Mouse (Mus musculus) heart, embryonic 12.5 days (tissue): ENCODE measurements at regions not wholly inside any gene's neighbourhood (a gene's known extent, or its start where the extent isn't known, plus 50 kb on each side); places are given as distances from the start of the nearest gene placed in this dataset.
A peak's percentile ranks its signal among the peaks of the same experiment; 100 is the strongest.

ENCODE experiments used
- ATAC-seq: fragments of 200-750 bp; cut with Nextera tagmentation; 2 replicates; pipeline ENCODE4 v1.8.0; 2017; ENCODE audit warnings: moderate TSS enrichment, moderate library complexity; ENCODE audit not compliant: insufficient number of reproducible peaks, low FRiP score
- H3K27ac ChIP-seq: fragments of 300-500 bp; sonication (generic); 2 replicates; pipeline ENCODE4 v1.5.1; 2016; ENCODE audit warnings: mild to moderate bottlenecking, moderate library complexity; ENCODE audit not compliant: poor library complexity, severe bottlenecking
- H3K27me3 ChIP-seq: fragments of 300-500 bp; sonication (generic); replicated peaks from 2 replicates; pipeline ENCODE4 v1.6.1; 2016; ENCODE audit warnings: mild to moderate bottlenecking, moderate library complexity
- H3K36me3 ChIP-seq: fragments of 300-500 bp; sonication (generic); 2 replicates; pipeline ENCODE4 v1.6.1; 2016; ENCODE audit warnings: mild to moderate bottlenecking, moderate library complexity
- H3K4me1 ChIP-seq: fragments of 300-500 bp; sonication (generic); replicated peaks from 2 replicates; pipeline ENCODE4 v1.6.1; 2016; ENCODE audit warnings: mild to moderate bottlenecking
- H3K4me2 ChIP-seq: fragments of 300-500 bp; sonication (generic); 2 replicates; pipeline ENCODE4 v1.6.1; 2016; ENCODE audit warnings: mild to moderate bottlenecking, moderate library complexity
- H3K4me3 ChIP-seq: fragments of 300-500 bp; sonication (generic); 2 replicates; pipeline ENCODE4 v1.5.1; 2016; ENCODE audit warnings: mild to moderate bottlenecking
- H3K9ac ChIP-seq: fragments of 300-500 bp; sonication (generic); 2 replicates; pipeline ENCODE4 v1.6.1; 2016; ENCODE audit warnings: mild to moderate bottlenecking, moderate library complexity
- H3K9me3 ChIP-seq: fragments of 300-500 bp; sonication (generic); replicated peaks from 2 replicates; pipeline ENCODE4 v1.6.1; 2016; ENCODE audit warnings: mild to moderate bottlenecking, moderate library complexity
- WGBS: fragments of 180-500 bp; shearing (Covaris S2); methylation state at CpG from one replicate; pipeline ENCODE4 v1.1.7; 2016; 5-methylcytosine and 5-hydroxymethylcytosine counted together

DNA sequence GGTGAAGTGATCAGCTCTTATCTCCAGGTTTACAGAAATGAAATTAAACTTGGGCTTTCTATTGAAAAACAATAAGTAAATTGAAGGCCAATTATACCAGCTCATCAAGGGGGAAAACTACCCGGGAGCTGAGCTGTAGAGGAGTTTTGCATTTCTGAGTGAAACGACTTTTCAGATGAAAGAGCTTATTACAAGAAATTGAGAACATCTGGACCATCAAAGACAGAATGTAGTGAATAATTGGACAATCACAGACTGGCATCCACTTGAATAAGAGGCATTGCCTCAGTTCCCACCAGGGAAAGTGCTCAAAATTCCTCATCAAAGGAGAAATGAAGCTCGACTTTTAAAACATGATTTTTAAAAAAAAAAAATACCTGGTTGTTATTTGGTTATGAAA lies 675.7 kb upstream of the Auts2 start:
- Histone ChIP-seq H3K36me3 (no peaks in the 10 kb centered on the region), H3K4me2 (no peak overlapping the region), H3K9ac (no peak overlapping the region), H3K9me3 (no peaks in the 10 kb centered on the region), H3K27me3 (no peaks in the 10 kb centered on the region), H3K4me1 (no peaks in the 10 kb centered on the region), H3K4me3 (no peak overlapping the region), H3K27ac (no peak overlapping the region)
- WGBS = 68% methylated on average over 3 of the region's 3 CpGs
- ATAC-seq = no peak

DNA sequence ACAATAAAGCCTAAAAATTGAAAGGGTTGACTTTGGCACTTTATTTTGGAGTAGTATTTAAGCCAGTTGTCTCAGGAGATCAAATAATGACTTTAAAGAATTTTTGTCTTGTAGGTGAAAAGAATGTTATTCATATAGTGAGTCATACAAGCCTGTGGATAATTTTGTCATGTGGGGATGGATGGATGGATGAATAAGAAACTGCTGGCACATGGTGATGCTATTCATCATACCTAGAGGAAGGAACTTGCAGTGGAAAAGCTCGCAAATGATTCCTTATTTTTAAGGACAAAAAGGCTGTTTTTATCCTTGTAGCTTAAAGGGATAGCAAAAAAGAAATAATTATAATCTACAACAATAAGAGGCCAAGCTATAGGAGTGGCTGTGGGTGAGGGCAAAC lies 655.4 kb upstream of the Auts2 start:
- no peaks in the 10 kb centered on the region for H3K9me3 ChIP-seq
- WGBS = 67% methylated on average over 1 of the region's 1 CpGs

DNA sequence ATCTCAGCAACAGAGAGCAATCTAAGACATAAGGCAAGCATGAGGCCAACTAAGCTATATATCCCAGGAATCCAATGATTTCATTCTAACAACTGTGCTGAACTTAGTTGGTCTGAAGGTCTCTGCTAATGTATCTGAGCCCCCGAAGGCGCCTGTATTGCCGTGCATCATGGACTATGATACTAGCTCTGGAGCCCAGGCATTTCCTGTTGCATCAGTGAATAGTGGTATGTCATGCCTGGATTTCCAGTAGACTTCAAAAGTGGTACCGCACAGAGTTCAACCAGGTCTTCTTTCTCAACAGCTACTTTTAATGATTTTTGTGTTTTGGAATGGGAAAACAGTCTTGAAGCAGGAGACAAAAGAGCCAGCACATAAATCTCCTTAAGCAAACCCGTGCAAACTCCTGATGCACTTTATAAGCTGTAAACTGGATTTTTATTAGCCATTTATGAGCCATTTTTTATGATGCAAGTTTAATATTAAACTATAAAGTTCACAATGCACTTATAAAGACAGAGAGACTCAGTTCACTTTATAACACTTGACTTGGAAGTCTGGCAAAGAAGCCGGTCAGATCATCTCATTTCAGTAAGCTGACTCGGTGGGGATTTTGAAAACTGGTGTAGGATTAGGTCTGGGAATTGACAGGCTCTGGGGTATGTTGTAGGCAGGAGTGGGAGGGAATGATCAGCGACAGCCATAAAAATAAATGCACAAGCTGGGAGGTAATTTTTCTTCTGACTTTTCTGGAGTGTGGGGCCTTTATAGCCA lies 646.8 kb upstream of the Auts2 start:
- WGBS = 79% methylated on average over 8 of the region's 8 CpGs
- Histone ChIP-seq H3K9ac (no peak overlapping the region), H3K27ac (no peak overlapping the region), H3K27me3 (no peaks in the 10 kb centered on the region), H3K36me3 (no peaks in the 10 kb centered on the region), H3K4me3 (no peak overlapping the region), H3K9me3 (no peaks in the 10 kb centered on the region), H3K4me1 (no peaks in the 10 kb centered on the region), H3K4me2 (no peak overlapping the region)
- ATAC-seq = no peak

More for the DNA sequence above, 655.4 kb upstream of the Auts2 start:
- Histone ChIP-seq H3K27ac (no peak overlapping the region), H3K9ac (no peak overlapping the region), H3K4me3 (no peak overlapping the region), H3K27me3 (no peaks in the 10 kb centered on the region), H3K4me1 (no peaks in the 10 kb centered on the region), H3K4me2 (no peak overlapping the region), H3K36me3 (no peaks in the 10 kb centered on the region)
- no peak for ATAC-seq

DNA sequence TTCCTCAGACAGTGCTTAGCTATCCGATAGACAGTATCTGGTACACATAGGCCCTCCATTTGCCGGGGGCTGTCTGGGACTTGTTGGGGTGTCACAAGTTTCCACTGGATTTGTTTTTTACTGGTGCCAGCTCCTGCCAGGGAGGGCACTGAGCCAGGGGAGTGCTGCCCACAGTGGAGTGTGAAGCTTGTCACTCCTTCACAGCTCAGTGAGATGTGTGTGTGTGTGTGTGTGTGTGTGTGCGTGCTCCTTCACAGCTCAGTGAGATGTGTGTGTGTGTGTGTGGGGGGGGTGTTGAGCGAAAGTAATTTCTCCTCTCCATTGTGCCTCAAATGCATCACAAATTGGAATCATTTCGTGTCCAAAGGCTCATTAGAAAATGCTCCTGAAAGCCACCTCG lies 632.5 kb upstream of the Auts2 start:
- peaks cover 19% of the 10 kb centered on the region for H3K4me1 ChIP-seq
- no peak overlapping the region for H3K4me3 ChIP-seq
- WGBS = 94% methylated on average over 6 of the region's 6 CpGs
- no peaks in the 10 kb centered on the region for H3K9me3 ChIP-seq
- H3K9ac ChIP-seq = no peak overlapping the region
- no peaks in the 10 kb centered on the region for H3K36me3 ChIP-seq
- ATAC-seq = no peak
- no peaks in the 10 kb centered on the region for H3K27me3 ChIP-seq
- no peak overlapping the region for H3K4me2 ChIP-seq
- no peak overlapping the region for H3K27ac ChIP-seq

DNA sequence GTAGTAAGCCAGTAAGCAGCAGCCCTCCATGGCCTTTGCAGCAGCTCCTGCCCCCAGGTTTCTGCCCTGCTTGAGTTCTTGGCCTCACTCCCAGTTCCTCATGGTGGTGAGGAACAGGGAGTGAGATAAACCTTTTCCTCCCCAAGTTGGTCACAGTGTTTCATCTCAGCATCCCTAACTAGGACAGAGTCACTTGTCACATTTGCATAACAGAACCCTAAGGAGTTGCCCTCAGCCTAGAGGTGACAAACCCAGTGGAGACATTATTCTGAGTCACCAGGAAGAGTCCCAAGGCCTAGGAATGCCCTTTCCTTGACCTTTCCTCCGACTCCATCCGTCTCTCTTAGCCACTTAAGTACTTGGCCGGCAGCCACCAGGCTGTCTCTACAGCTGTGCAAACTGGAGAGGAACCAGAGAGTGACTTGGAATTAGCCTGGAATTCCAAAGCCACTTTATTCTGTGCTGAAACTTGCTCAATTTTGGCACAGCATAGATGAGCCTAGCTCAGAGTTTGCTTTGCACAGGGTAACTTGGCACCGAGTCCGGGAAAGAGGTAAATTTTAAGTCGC lies 630.1 kb upstream of the Auts2 start:
- Histone ChIP-seq H3K9me3 (no peaks in the 10 kb centered on the region), H3K27me3 (no peaks in the 10 kb centered on the region), H3K4me1 (peaks cover 19% of the 10 kb centered on the region), H3K36me3 (no peaks in the 10 kb centered on the region), H3K4me2 (peak overlapping the region; percentile 6; the same call in 1 of the 2 replicates), H3K4me3 (no peak overlapping the region), H3K27ac (peak overlapping the region; percentile 31), H3K9ac (no peak overlapping the region)
- 30% methylated on average over 6 of the region's 6 CpGs for WGBS
- ATAC-seq = peak; percentile 84

DNA sequence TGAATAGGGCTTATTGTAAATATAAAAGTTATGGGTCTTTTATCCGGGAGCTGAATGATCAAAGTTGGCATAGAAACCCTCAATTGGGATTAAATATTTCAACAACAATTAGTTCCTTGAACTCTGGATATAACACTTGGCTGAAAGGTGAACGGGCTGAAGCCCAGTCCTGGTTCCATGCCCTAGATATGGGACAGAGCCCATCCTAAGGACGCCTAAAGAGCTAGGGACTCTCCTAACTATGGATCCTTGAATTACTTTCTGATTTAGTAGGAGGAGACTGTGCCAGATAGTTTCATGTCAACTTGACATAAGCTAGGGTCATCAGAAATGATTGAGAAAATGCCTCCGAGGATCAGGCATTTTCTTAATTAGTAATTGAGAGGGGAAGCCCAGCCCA lies 629.5 kb upstream of the Auts2 start:
- H3K27me3 ChIP-seq = no peaks in the 10 kb centered on the region
- H3K36me3 ChIP-seq = no peaks in the 10 kb centered on the region
- H3K4me3 ChIP-seq = no peak overlapping the region
- peaks cover 19% of the 10 kb centered on the region for H3K4me1 ChIP-seq
- no peak overlapping the region for H3K4me2 ChIP-seq
- 81% methylated on average over 4 of the region's 4 CpGs for WGBS
- H3K27ac ChIP-seq = peak overlapping the region; percentile 31; the same call in 1 of the 2 replicates
- no peaks in the 10 kb centered on the region for H3K9me3 ChIP-seq
- no peak overlapping the region for H3K9ac ChIP-seq
- no peak for ATAC-seq

DNA sequence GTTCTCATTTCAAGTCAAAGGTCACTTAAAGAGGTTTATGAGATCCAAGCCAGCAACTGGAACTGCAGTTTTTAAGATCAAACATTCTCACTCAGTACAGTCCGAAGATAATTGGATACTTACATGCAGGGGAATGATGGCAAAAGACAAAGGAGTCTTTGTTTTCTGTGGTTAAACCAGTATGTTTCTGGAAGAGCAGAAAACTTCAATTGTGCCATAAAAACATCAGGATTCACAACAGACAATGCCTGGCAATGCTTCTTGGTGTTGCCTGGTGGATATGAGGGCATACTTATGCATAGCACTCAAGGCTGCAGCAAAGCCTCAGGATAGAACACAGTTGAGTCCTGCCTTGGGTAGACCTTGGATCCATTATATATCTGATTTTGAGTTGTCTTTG lies 628.1 kb upstream of the Auts2 start:
- H3K4me2 ChIP-seq = no peak overlapping the region
- H3K4me1 ChIP-seq = peaks cover 19% of the 10 kb centered on the region
- 64% methylated on average over 1 of the region's 1 CpGs for WGBS
- H3K4me3 ChIP-seq = no peak overlapping the region
- H3K36me3 ChIP-seq = no peaks in the 10 kb centered on the region
- no peak overlapping the region for H3K27ac ChIP-seq
- H3K9ac ChIP-seq = no peak overlapping the region
- no peaks in the 10 kb centered on the region for H3K27me3 ChIP-seq
- no peaks in the 10 kb centered on the region for H3K9me3 ChIP-seq
- no peak for ATAC-seq

DNA sequence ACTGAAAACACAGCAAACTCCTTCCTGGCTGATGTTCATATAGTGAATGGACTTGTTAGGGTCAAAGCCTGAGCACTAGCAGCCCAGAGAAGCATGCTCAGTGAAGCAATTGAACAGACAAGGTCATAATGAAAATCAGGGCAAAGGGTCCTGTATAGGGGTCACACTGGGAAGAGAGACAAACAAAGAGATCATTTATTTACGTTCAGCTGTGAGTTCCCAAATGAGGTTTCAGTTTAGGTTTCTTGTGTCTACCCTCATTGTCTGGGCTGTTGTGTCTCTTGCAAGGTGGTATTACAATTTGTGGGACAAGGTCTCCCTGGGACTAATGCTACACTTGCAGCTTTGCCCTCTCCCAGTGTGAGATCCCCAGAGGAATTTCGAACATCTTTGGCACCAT lies 624.4 kb upstream of the Auts2 start:
- no peaks in the 10 kb centered on the region for H3K36me3 ChIP-seq
- 73% methylated on average over 2 of the region's 2 CpGs for WGBS

DNA sequence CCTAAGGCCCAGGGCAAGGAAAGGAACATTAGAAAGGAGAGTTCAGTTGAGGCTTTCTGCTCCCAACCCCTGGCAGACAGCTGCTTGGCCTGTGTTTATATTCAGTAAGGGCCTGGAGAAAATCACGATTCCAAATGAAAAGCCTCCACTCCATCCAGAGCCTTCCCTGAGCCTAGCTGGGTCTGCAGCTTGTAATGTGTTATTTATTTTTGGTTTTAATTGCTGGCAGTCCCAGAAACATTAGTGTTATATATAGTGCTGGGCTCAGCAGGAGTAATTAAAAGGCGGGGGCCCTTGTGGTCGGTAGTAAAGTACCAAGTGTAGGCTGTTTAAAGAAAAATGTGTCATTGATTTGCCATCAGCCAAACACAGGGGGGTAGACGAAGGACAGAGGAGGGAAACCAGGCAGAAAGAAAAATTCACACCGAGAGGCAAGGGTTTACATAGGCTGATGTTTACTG lies 623.9 kb upstream of the Auts2 start:
- WGBS = 43% methylated on average over 5 of the region's 5 CpGs
- no peak for ATAC-seq
- no peak overlapping the region for H3K27ac ChIP-seq

More for the DNA sequence above, 624.4 kb upstream of the Auts2 start:
- Histone ChIP-seq H3K4me1 (no peaks in the 10 kb centered on the region), H3K4me3 (no peak overlapping the region), H3K9ac (no peak overlapping the region), H3K27me3 (peaks cover 4% of the 10 kb centered on the region; the same call in 1 of the 2 replicates), H3K27ac (no peak overlapping the region), H3K4me2 (no peak overlapping the region), H3K9me3 (no peaks in the 10 kb centered on the region)
- no peak for ATAC-seq

DNA sequence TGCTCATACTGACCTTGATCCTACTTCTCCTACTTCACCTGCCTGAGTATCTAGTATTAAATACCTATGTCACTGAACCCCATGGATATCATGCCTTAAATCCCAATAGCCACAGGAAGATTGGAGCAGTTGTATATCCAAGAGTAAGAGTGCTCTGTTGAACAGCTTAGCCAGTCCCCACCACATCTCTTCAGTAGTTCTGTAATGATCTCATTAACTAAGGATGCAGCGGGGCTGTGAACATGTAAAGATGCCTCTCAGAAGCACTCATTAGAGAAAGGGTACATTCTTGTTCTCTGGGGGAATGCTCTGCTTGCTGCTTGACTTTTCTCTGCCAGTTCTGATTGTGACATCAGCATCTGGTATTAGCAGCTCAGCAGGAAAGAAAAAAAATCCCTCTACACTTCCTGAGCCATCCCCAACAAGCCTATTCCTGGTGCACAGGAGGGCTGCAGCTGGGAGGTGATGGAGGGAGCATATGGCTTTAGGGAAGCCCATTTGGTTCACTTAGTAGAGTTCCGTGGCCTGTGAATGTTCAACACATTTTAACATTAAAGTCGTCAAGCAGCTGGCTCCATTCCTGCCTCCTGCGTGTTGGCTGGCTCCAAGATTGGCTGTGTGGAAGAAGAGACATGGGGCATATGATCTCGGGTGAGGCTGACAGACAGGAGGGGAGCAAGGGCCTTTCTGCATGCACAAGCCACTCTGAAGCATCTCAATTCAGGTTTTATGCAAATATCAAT lies 613.1 kb upstream of the Auts2 start:
- Histone ChIP-seq H3K36me3 (no peaks in the 10 kb centered on the region), H3K9ac (no peak overlapping the region), H3K27me3 (no peaks in the 10 kb centered on the region; the same call in 1 of the 2 replicates), H3K4me1 (no peaks in the 10 kb centered on the region), H3K4me2 (no peak overlapping the region), H3K27ac (no peak overlapping the region), H3K4me3 (no peak overlapping the region), H3K9me3 (no peaks in the 10 kb centered on the region)
- WGBS = 50% methylated on average over 5 of the region's 5 CpGs
- ATAC-seq = no peak

More for the DNA sequence above, 623.9 kb upstream of the Auts2 start:
- H3K4me1 ChIP-seq = no peaks in the 10 kb centered on the region
- H3K9me3 ChIP-seq = no peaks in the 10 kb centered on the region
- no peaks in the 10 kb centered on the region for H3K36me3 ChIP-seq
- peaks cover 4% of the 10 kb centered on the region; the same call in 1 of the 2 replicates for H3K27me3 ChIP-seq
- no peak overlapping the region for H3K4me2 ChIP-seq
- no peak overlapping the region for H3K9ac ChIP-seq
- H3K4me3 ChIP-seq = no peak overlapping the region

DNA sequence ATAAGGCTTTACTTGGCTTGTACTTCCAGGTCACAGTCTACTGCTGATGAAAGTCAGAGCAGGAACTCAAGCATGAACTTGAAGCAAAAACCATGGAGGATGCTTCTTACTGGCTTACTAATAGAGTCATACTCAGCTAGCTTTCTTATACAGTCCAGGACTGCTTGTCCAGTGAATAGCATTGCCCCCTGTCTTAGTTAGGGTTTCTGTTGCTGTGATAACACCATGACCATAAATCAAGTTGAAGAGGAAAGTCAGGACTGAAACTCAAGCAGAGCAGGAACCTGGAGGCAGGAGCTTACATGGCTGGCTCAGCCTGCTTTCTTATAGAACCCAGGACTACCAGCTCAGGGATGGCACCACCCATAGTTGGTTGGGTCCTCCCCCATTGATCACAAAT lies 602.9 kb upstream of the Auts2 start:
- Histone ChIP-seq H3K36me3 (no peaks in the 10 kb centered on the region), H3K4me3 (no peak overlapping the region), H3K9me3 (peaks cover 8% of the 10 kb centered on the region; the same call in 1 of the 2 replicates), H3K4me1 (no peaks in the 10 kb centered on the region), H3K27ac (no peak overlapping the region), H3K4me2 (no peak overlapping the region), H3K9ac (no peak overlapping the region), H3K27me3 (no peaks in the 10 kb centered on the region)
- ATAC-seq = no peak
